In genomic region chr5:103927429-103928195, GRCm38 (mm10) we compare ENCODE assay signal across 8 mouse cellular contexts. TPM values are rescaled to one million over a fixed set of nuclear protein-coding genes. Genes with fewer than 3 reads are reported as not detected.
DNase-seq lines count a peak whose midpoint lies in the region; ATAC-seq lines count a peak whose summit lies in the region.

No protein-coding gene starts in this region.

- H3K27ac ChIP-seq in heart, embryonic 14.5 days (replicated peaks in 1 of 2; ENCODE audit: control insufficient read depth in 1 of 2, insufficient read depth in 1 of 2, low read depth in 2 of 2, low read length in 2 of 2), result peak overlapping the region; percentile 44 to 59; a peak in 3 of 4 replicates
- H3K27ac ChIP-seq in liver, embryonic 12.5 days, result no peak overlapping the region
- H3K27ac ChIP-seq in stomach, embryonic 15.5 days, result no peak overlapping the region

- H3K27me3 ChIP-seq in heart, embryonic 14.5 days (ENCODE audit: control insufficient read depth, insufficient read depth, low read length), result no peaks in the 10 kb centered on the region
- no peaks in the 10 kb centered on the region for H3K27me3 ChIP-seq in liver, embryonic 12.5 days (replicated peaks)
- no peaks in the 10 kb centered on the region for H3K27me3 ChIP-seq in stomach, embryonic 15.5 days (replicated peaks)

- no peaks in the 10 kb centered on the region for H3K9me3 ChIP-seq in heart, embryonic 14.5 days (ENCODE audit: control insufficient read depth, low read length)
- no peaks in the 10 kb centered on the region for H3K9me3 ChIP-seq in liver, embryonic 12.5 days (replicated peaks)
- H3K9me3 ChIP-seq in stomach, embryonic 15.5 days, result no peaks in the 10 kb centered on the region

- peak overlapping the region; percentile 33 to 39 for H3K4me3 ChIP-seq in heart, embryonic 14.5 days (ENCODE audit: control insufficient read depth in 1 of 2, insufficient read depth in 1 of 2, low read depth in 1 of 2, low read length in 2 of 2)
- peak overlapping the region; percentile 31 for H3K4me3 ChIP-seq in liver, embryonic 12.5 days
- peak overlapping the region; percentile 27 for H3K4me3 ChIP-seq in stomach, embryonic 15.5 days (replicated peaks)

- H3K9ac ChIP-seq in heart, embryonic 14.5 days (ENCODE audit: low read length), result peak overlapping the region; percentile 75
- H3K9ac ChIP-seq in liver, embryonic 12.5 days, result peak overlapping the region; percentile 42; the same call in 1 of the 2 replicates
- H3K9ac ChIP-seq in stomach, embryonic 15.5 days, result no peak overlapping the region

- H3K4me1 ChIP-seq in heart, embryonic 14.5 days (ENCODE audit: control insufficient read depth in 2 of 2, insufficient read depth in 2 of 2, low read length in 2 of 2), result peaks cover 3 to 4% of the 10 kb centered on the region in 2 experiments; a peak in 2 of 4 replicates
- 0 out of 2 replicates have a peak, but pooled peaks cover 3% of the 10 kb centered on the region for H3K4me1 ChIP-seq in liver, embryonic 12.5 days
- no peaks in the 10 kb centered on the region for H3K4me1 ChIP-seq in stomach, embryonic 15.5 days

- peak overlapping the region; percentile 66 for H3K4me2 ChIP-seq in heart, embryonic 14.5 days (ENCODE audit: low read length)
- peak overlapping the region; percentile 58 for H3K4me2 ChIP-seq in liver, embryonic 12.5 days
- H3K4me2 ChIP-seq in stomach, embryonic 15.5 days, result peak overlapping the region; percentile 56

- no peaks in the 10 kb centered on the region for H3K36me3 ChIP-seq in heart, embryonic 14.5 days (ENCODE audit: control insufficient read depth, insufficient read depth, low read length)
- no peaks in the 10 kb centered on the region for H3K36me3 ChIP-seq in liver, embryonic 12.5 days
- H3K36me3 ChIP-seq in stomach, embryonic 15.5 days, result no peaks in the 10 kb centered on the region

- WGBS in heart, embryonic 14.5 days, result 23% methylated on average over 27 of the region's 27 CpGs
- 22% methylated on average over 27 of the region's 27 CpGs for WGBS in liver, embryonic 12.5 days (ENCODE audit: insufficient replicate concordance)
- WGBS in stomach, embryonic 15.5 days, result 24% methylated on average over 27 of the region's 27 CpGs

- peak; percentile 63 for DNase-seq in c-Kit-negative CD71-positive TER-119-positive erythroid progenitor cells, embryonic 14.5 days (ENCODE audit: low read depth, low spot score)
- peak; percentile 69 for DNase-seq in fibroblast of lung, adult 2 months (ENCODE audit: low read depth)
- peak; percentile 97 for DNase-seq in kidney, postnatal 10 days
- peak; percentile 78 to 83 for DNase-seq in natural killer cell, adult 2 months (ENCODE audit: low spot score in 2 of 2)

- ATAC-seq in CD4-positive, CD25-positive, alpha-beta regulatory T cell, adult 4 months, result peak; percentile 91
- ATAC-seq in heart, embryonic 14.5 days (ENCODE audit: insufficient number of reproducible peaks, insufficient read depth, low FRiP score, low read depth), result 0 out of 2 replicates have a peak, but pooled peaks have one; percentile 50
- peak; percentile 54 for ATAC-seq in liver, embryonic 12.5 days
- ATAC-seq in stomach, embryonic 15.5 days (ENCODE audit: insufficient read depth, low FRiP score, low read depth), result peak; percentile 39; the same call in 1 of the 2 replicates

RNA-seq across cellular contexts. Expression of gene Klhl8, which starts 16.6 kb away (rescaled TPM):
- polyA plus RNA-seq in CD4-positive, CD25-positive, alpha-beta regulatory T cell, adult 4 months (2017; shearing (Covaris generic)), result 1 to 10 TPM in 1 of 2 experiments, under 1 TPM in 1; 0.77 to 1.0 TPM
- polyA plus RNA-seq in heart, embryonic 14.5 days (2014; fragmentation: Nextera tagmentation; extraction: Ambion mirVana), result 11.9 and 14.2 TPM in 2 replicates
- 2.1 and 2.4 TPM in 2 replicates for polyA plus RNA-seq in liver, embryonic 12.5 days (2016; fragmentation: Nextera tagmentation; extraction: Ambion mirVana)
- 11.9 and 14.7 TPM in 2 replicates for polyA plus RNA-seq in stomach, embryonic 15.5 days (2015; fragmentation: Nextera tagmentation; extraction: Ambion mirVana)

RNA-seq across cellular contexts. Expression of gene Hsd17b13, which starts 49.6 kb away (rescaled TPM):
- polyA plus RNA-seq in CD4-positive, CD25-positive, alpha-beta regulatory T cell, adult 4 months (2017; shearing (Covaris generic)), result not detected
- polyA plus RNA-seq in heart, embryonic 14.5 days (2014; fragmentation: Nextera tagmentation; extraction: Ambion mirVana), result not detected in 2 replicates
- polyA plus RNA-seq in liver, embryonic 12.5 days (2016; fragmentation: Nextera tagmentation; extraction: Ambion mirVana), result 0.17 and 0.21 TPM in 2 replicates
- polyA plus RNA-seq in stomach, embryonic 15.5 days (2015; fragmentation: Nextera tagmentation; extraction: Ambion mirVana), result 4.8 and 6.2 TPM in 2 replicates

Comparison
In these comparisons a context has a peak if more than half of its experiments do, and no peak if none do; other contexts are left out.
1. ATAC-seq: peak in every context shown above with its lines; median percentile 91 in CD4-positive, CD25-positive, alpha-beta regulatory T cell, adult 4 months; 54 in liver, embryonic 12.5 days; 50 in heart, embryonic 14.5 days; 39 in stomach, embryonic 15.5 days.
2. H3K27ac ChIP-seq: peak in heart, embryonic 14.5 days (2 of 2); none in liver, embryonic 12.5 days (single experiment) and stomach, embryonic 15.5 days (single experiment).
3. Peak in every context shown above with its lines, with median percentiles within 50 percentile points of each other: DNase-seq, H3K4me2 ChIP-seq and H3K4me3 ChIP-seq.